Mouse (Mus musculus) lung, postnatal 0 days (tissue): ENCODE results near the gene Clybl. TPM values are rescaled to one million over a fixed set of nuclear protein-coding genes. Genes with fewer than 3 reads are reported as not detected.

ENCODE experiments used
- ATAC-seq: fragments of 200-750 bp; cut with Nextera tagmentation; 2 replicates; pipeline ENCODE4 v1.8.0; 2017; ENCODE audit warnings: moderate library complexity
- DNase-seq: peaks from one replicate; pipeline ENCODE4 v3.0.0-alpha.2; 2016; ENCODE audit warnings: low spot score
- H3K27ac ChIP-seq: fragments of 300-500 bp; sonication (generic); 2 replicates; pipeline ENCODE4 v1.5.1; 2014; ENCODE audit warnings: antibody characterized with exemption, mild to moderate bottlenecking, low read length, mixed read lengths
- H3K27me3 ChIP-seq: fragments of 300-500 bp; sonication (generic); replicated peaks from 2 replicates; pipeline ENCODE4 v1.6.1; 2014; ENCODE audit warnings: low read length, mixed read lengths; ENCODE audit not compliant: insufficient read depth
- H3K36me3 ChIP-seq: fragments of 300-500 bp; sonication (generic); 2 replicates; pipeline ENCODE4 v1.6.1; 2014; ENCODE audit warnings: low read length, mixed read lengths; ENCODE audit not compliant: insufficient read depth
- H3K4me1 ChIP-seq: fragments of 300-500 bp; sonication (generic); 2 replicates; pipeline ENCODE4 v1.6.1; 2014; ENCODE audit warnings: antibody characterized with exemption, low read depth, low read length, mixed read lengths; ENCODE audit not compliant: insufficient read depth
- H3K4me2 ChIP-seq: fragments of 300-500 bp; sonication (generic); replicated peaks from 2 replicates; pipeline ENCODE4 v1.6.1; 2014; ENCODE audit warnings: low read depth, mild to moderate bottlenecking, low read length, moderate library complexity, mixed read lengths
- H3K4me3 ChIP-seq: fragments of 300-500 bp; sonication (generic); 2 replicates; pipeline ENCODE4 v1.5.1; 2014; ENCODE audit warnings: low read depth, low read length
- H3K9ac ChIP-seq: fragments of 300-500 bp; sonication (generic); replicated peaks from 2 replicates; pipeline ENCODE4 v1.6.1; 2014; ENCODE audit warnings: low read depth, mild to moderate bottlenecking
- H3K9me3 ChIP-seq: fragments of 300-500 bp; sonication (generic); 2 replicates; pipeline ENCODE4 v1.6.1; 2016; ENCODE audit warnings: low read length, mixed read lengths
- CTCF ChIP-seq: IDR thresholded peaks from 2 replicates; pipeline ENCODE4 v1.5.1; 2016; ENCODE audit warnings: antibody characterized with exemption, mild to moderate bottlenecking
- EP300 ChIP-seq: IDR thresholded peaks from 2 replicates; pipeline ENCODE4 v1.6.1; 2016; ENCODE audit warnings: antibody characterized with exemption, mild to moderate bottlenecking, control low read depth
- WGBS: fragments of 180-500 bp; shearing (Covaris S2); extraction: QIAGEN DNeasy Blood & Tissue Kit; methylation state at CpG from one replicate; pipeline ENCODE4 v1.1.7; 2014; 5-methylcytosine and 5-hydroxymethylcytosine counted together
- polyA plus RNA-seq: library from polyadenylated mRNA; unstranded; fragments of >200 nt; fragmentation: Nextera tagmentation; extraction: Ambion mirVana; gene quantifications from 2 replicates; pipeline ENCODE4 v1.2.1, GENCODE M21; 2015

Clybl gene
- polyA plus RNA-seq, 1 experiment from 2014 or later, result 9.2 TPM

- Histone ChIP-seq H3K27me3 (no peaks in the 10 kb centered on the region), H3K4me1 (no peaks in the 10 kb centered on the region), H3K4me3 (no peak overlapping the region), H3K9me3 (no peaks in the 10 kb centered on the region), H3K9ac (no peak overlapping the region), H3K4me2 (no peak overlapping the region), H3K27ac (no peak overlapping the region), H3K36me3 (no peaks in the 10 kb centered on the region)
- DNase-seq (no peak), ATAC-seq (no peak)
- 77% methylated on average over 9 of the region's 9 CpGs for WGBS
- no peak for TF ChIP-seq EP300
- no peak for TF ChIP-seq CTCF
These were observed 148.6 kb downstream of the Clybl start for GRCm38 (mm10) chr14:122330136-122330535.

- ATAC-seq, result no peak
- DNase-seq, result no peak
- no peak for TF ChIP-seq EP300
- no peak for TF ChIP-seq CTCF
- Histone ChIP-seq H3K27ac (no peak overlapping the region), H3K36me3 (no peaks in the 10 kb centered on the region), H3K9me3 (no peaks in the 10 kb centered on the region), H3K4me3 (no peak overlapping the region), H3K4me2 (no peak overlapping the region), H3K4me1 (no peaks in the 10 kb centered on the region), H3K9ac (no peak overlapping the region), H3K27me3 (no peaks in the 10 kb centered on the region)
- WGBS, result 83% methylated on average over 2 of the region's 2 CpGs
These were observed 149.2 kb downstream of the Clybl start for GRCm38 (mm10) chr14:122330716-122331115.

- no peaks in the 10 kb centered on the region for H3K9me3 ChIP-seq
- no peaks in the 10 kb centered on the region for H3K36me3 ChIP-seq
- WGBS, result 34% methylated on average over 14 of the region's 14 CpGs
- ATAC-seq (no peak), DNase-seq (no peak)
- no peak for TF ChIP-seq EP300
- TF ChIP-seq CTCF, result no peak
- no peak overlapping the region for H3K27ac ChIP-seq
- no peak overlapping the region for H3K9ac ChIP-seq
- no peak overlapping the region for H3K4me3 ChIP-seq
- H3K27me3 ChIP-seq, result no peaks in the 10 kb centered on the region
- no peaks in the 10 kb centered on the region for H3K4me1 ChIP-seq
- H3K4me2 ChIP-seq, result no peak overlapping the region
These were observed 150.3 kb downstream of the Clybl start for GRCm38 (mm10) chr14:122331635-122332460.

- Histone ChIP-seq H3K9me3 (no peaks in the 10 kb centered on the region), H3K36me3 (no peaks in the 10 kb centered on the region), H3K4me1 (no peaks in the 10 kb centered on the region), H3K27ac (no peak overlapping the region), H3K27me3 (no peaks in the 10 kb centered on the region), H3K4me3 (no peak overlapping the region), H3K9ac (no peak overlapping the region), H3K4me2 (no peak overlapping the region)
- no peak; the same call in 1 of the 2 replicates for ATAC-seq
- WGBS, result 42% methylated on average over 4 of the region's 4 CpGs
- TF ChIP-seq EP300 (no peak), CTCF (no peak)
- DNase-seq, result no peak
These were observed 155.5 kb downstream of the Clybl start for GRCm38 (mm10) chr14:122336957-122337356.

- Histone ChIP-seq H3K4me2 (no peak overlapping the region), H3K9me3 (no peaks in the 10 kb centered on the region), H3K4me1 (no peaks in the 10 kb centered on the region), H3K4me3 (no peak overlapping the region), H3K9ac (no peak overlapping the region), H3K27me3 (no peaks in the 10 kb centered on the region), H3K27ac (no peak overlapping the region), H3K36me3 (no peaks in the 10 kb centered on the region)
- DNase-seq (no peak), ATAC-seq (no peak)
- WGBS, result 70% methylated on average over 4 of the region's 4 CpGs
- TF ChIP-seq CTCF (no peak), EP300 (no peak)
These were observed 157.3 kb downstream of the Clybl start for GRCm38 (mm10) chr14:122338784-122339183.

GRCm38 (mm10) chr14:122340141-122340540, 158.6 kb downstream of the Clybl start:
- H3K27ac ChIP-seq, result no peak overlapping the region
- H3K27me3 ChIP-seq, result no peaks in the 10 kb centered on the region
- no peaks in the 10 kb centered on the region for H3K36me3 ChIP-seq
- no peak overlapping the region for H3K4me2 ChIP-seq
- TF ChIP-seq EP300 (no peak), CTCF (no peak)
- no peak overlapping the region for H3K9ac ChIP-seq
- DNase-seq (no peak), ATAC-seq (no peak)
- no peak overlapping the region for H3K4me3 ChIP-seq
- no peaks in the 10 kb centered on the region for H3K4me1 ChIP-seq
- WGBS, result 90% methylated on average over 5 of the region's 5 CpGs
- H3K9me3 ChIP-seq, result no peaks in the 10 kb centered on the region
